In the genomic region with DNA sequence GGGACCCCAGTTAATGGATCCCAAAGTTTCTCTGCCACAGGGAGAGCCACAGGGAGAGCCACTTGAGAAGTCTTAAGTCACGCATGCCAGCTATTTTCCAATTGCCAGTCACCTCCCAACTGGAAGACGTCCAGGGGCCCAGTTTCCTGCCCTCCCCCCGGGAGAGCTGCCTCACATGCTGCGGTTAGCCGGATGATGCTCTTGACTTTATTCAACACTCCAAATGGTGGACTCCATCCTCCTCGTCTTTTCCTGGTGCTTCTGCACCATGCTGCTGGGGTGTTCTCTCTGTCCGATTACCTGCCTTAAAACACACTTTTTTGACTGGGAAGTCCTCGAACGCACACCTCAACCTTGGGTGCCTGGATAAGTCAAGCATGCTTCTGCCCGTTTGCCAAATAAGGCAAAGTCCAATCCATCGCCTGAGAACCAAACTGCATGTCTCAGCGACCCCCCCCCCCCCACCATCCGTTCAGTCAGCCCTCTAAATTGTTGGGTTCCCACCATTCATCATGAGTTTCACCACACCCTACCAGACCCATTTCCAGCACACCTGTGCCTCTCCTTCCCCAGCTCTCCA, we compare ENCODE assay signal across 24 mouse cellular contexts. TPM values are rescaled to one million over a fixed set of nuclear protein-coding genes. Genes with fewer than 3 reads are reported as not detected.
DNase-seq lines count a peak whose midpoint lies in the region; ATAC-seq and TF ChIP-seq lines count a peak whose summit lies in the region.
"Had no signal": no experiment of that assay in that cellular context is flagged by ENCODE, and none has a peak within 500 bp of the region (broad histone marks: within the 10 kb centered on the region; RNA-seq: fewer than 3 reads in every experiment).

No protein-coding gene starts in this region.

- no peaks in the 10 kb centered on the region for H3K9me3 ChIP-seq in kidney, embryonic 15.5 days (replicated peaks)
- H3K9me3 ChIP-seq in ES-Bruce4 (replicated peaks; ENCODE audit: control insufficient read depth, insufficient read depth, low read length, poor library complexity, severe bottlenecking), result no peaks in the 10 kb centered on the region
- H3K9me3 ChIP-seq: embryonic facial prominence, embryonic 12.5 days; forebrain, embryonic 12.5 days; heart, embryonic 10.5 days; hindbrain, embryonic 13.5 days had no signal

- no peak overlapping the region for H3K27ac ChIP-seq in kidney, embryonic 15.5 days
- H3K27ac ChIP-seq in ES-Bruce4 (ENCODE audit: insufficient read depth, low read length), result no peak overlapping the region
- H3K27ac ChIP-seq: embryonic facial prominence, embryonic 12.5 days; forebrain, embryonic 12.5 days; heart, embryonic 10.5 days; hindbrain, embryonic 13.5 days had no signal

- peaks cover 4% of the 10 kb centered on the region; the same call in 1 of the 2 replicates for H3K4me1 ChIP-seq in kidney, embryonic 15.5 days
- peaks cover 6% of the 10 kb centered on the region for H3K4me1 ChIP-seq in ES-Bruce4 (ENCODE audit: control insufficient read depth, insufficient read depth, low read length)
- H3K4me1 ChIP-seq: embryonic facial prominence, embryonic 12.5 days; forebrain, embryonic 12.5 days; hindbrain, embryonic 13.5 days had no signal

- 89% methylated on average over 13 of the region's 13 CpGs for WGBS in kidney, embryonic 15.5 days

- H3K9ac ChIP-seq in kidney, embryonic 15.5 days, result no peak overlapping the region
- H3K9ac ChIP-seq in ES-Bruce4 (ENCODE audit: low read depth, poor library complexity, severe bottlenecking), result 0 out of 2 replicates have a peak overlapping the region, but pooled peaks have one; percentile 37
- H3K9ac ChIP-seq: embryonic facial prominence, embryonic 12.5 days; forebrain, embryonic 12.5 days; hindbrain, embryonic 13.5 days had no signal

- H3K4me3 ChIP-seq in kidney, embryonic 15.5 days (replicated peaks), result no peak overlapping the region
- H3K4me3 ChIP-seq in ES-Bruce4 (ENCODE audit: low read depth, low read length), result no peak overlapping the region
- H3K4me3 ChIP-seq: embryonic facial prominence, embryonic 12.5 days; forebrain, embryonic 12.5 days; heart, embryonic 10.5 days; hindbrain, embryonic 13.5 days had no signal

- DNase-seq in kidney, adult 11 months, result peak; percentile 53
- peak; percentile 72 for DNase-seq in kidney, adult 9 months
- no peak for DNase-seq in kidney, postnatal 10 days
- DNase-seq in spleen, adult 18-20 months, result no peak
- no peak for DNase-seq in adrenal gland, postnatal 25 days
- DNase-seq: cerebellum, adult 11-12 months; cerebellum, adult 9-10 months; gastrocnemius, postnatal 10 days; heart, adult 18-20 months had no signal

- no peak for TF ChIP-seq EP300 in ES-Bruce4 (IDR thresholded peaks at IDR 0.05; ENCODE audit: insufficient read depth, low read depth, low read length)

- no peak for TF ChIP-seq CTCF in ES-Bruce4 (IDR thresholded peaks at IDR 0.05; ENCODE audit: low read depth, low read length)

- no peak for ATAC-seq in kidney, embryonic 15.5 days (replicated peaks; ENCODE audit: low FRiP score)
- ATAC-seq: forebrain, embryonic 16.5 days had no signal

- no peak overlapping the region for H3K4me2 ChIP-seq in kidney, embryonic 15.5 days
- H3K4me2 ChIP-seq: embryonic facial prominence, embryonic 12.5 days; forebrain, embryonic 12.5 days; hindbrain, embryonic 13.5 days had no signal

- TF ChIP-seq POLR2A in ES-Bruce4 (IDR thresholded peaks at IDR 0.05; ENCODE audit: insufficient read depth, low read length), result no peak

- no peaks in the 10 kb centered on the region for H3K27me3 ChIP-seq in kidney, embryonic 15.5 days
- H3K27me3 ChIP-seq in ES-Bruce4 (ENCODE audit: control insufficient read depth, insufficient read depth, low read length, poor library complexity, severe bottlenecking), result no peaks in the 10 kb centered on the region
- H3K27me3 ChIP-seq: embryonic facial prominence, embryonic 12.5 days; forebrain, embryonic 12.5 days; hindbrain, embryonic 13.5 days had no signal

- no peaks in the 10 kb centered on the region for H3K36me3 ChIP-seq in kidney, embryonic 15.5 days
- no peaks in the 10 kb centered on the region for H3K36me3 ChIP-seq in ES-Bruce4 (ENCODE audit: control insufficient read depth, insufficient read depth, low read length, poor library complexity, severe bottlenecking)
- H3K36me3 ChIP-seq: embryonic facial prominence, embryonic 12.5 days; forebrain, embryonic 12.5 days; heart, embryonic 10.5 days; hindbrain, embryonic 13.5 days had no signal

RNA-seq across cellular contexts. Expression of a gene that starts 4.3 kb away (rescaled TPM):
- 0.23 TPM in 1 of 2 replicates, not detected in the other for polyA plus RNA-seq in kidney, embryonic 15.5 days (2015; fragmentation: Nextera tagmentation; extraction: Ambion mirVana)
- polyA plus RNA-seq in ES-Bruce4 (2011; ENCODE audit: insufficient read depth, insufficient read length, low read depth, missing spikeins), result 0.33 TPM in 1 of 2 replicates, not detected in the other
- 0.43 TPM in 2 replicates for total RNA-seq in adrenal gland, postnatal 25 days (2021)
- total RNA-seq: hematopoietic stem cell, adult 5-6 weeks had no signal
- polyA plus RNA-seq: forebrain, embryonic 12.5 days; forebrain, embryonic 16.5 days had no signal

RNA-seq across cellular contexts. Expression of a gene that starts 11.0 kb away (rescaled TPM):
- polyA plus RNA-seq in kidney, embryonic 15.5 days (2015; fragmentation: Nextera tagmentation; extraction: Ambion mirVana), result 0.13 TPM in 1 of 2 replicates, not detected in the other
- 0.46 TPM in 1 of 2 replicates, not detected in the other for polyA plus RNA-seq in ES-Bruce4 (2011; ENCODE audit: insufficient read depth, insufficient read length, low read depth, missing spikeins)
- not detected in 2 replicates for total RNA-seq in adrenal gland, postnatal 25 days (2021)
- total RNA-seq: adrenal gland, postnatal 10 days; gastrocnemius, postnatal 10 days; gastrocnemius, postnatal 4 days; heart, adult 18-20 months; heart, postnatal 10 days; hematopoietic stem cell, adult 5-6 weeks; MEL had no signal
- polyA plus RNA-seq: cortical plate, adult 2 months; embryonic facial prominence, embryonic 12.5 days; forebrain, embryonic 12.5 days; forebrain, embryonic 16.5 days; frontal cortex, adult 2 months; heart, embryonic 10.5 days; heart, embryonic 14.5 days; hindbrain, embryonic 13.5 days had no signal

RNA-seq across cellular contexts. Expression of a gene that starts 23.3 kb away (rescaled TPM):
- polyA plus RNA-seq in kidney, embryonic 15.5 days (2015; fragmentation: Nextera tagmentation; extraction: Ambion mirVana), result 0.94 and 1.5 TPM in 2 replicates
- polyA plus RNA-seq in ES-Bruce4 (2011; ENCODE audit: insufficient read depth, insufficient read length, low read depth, missing spikeins), result 4.6 and 7.0 TPM in 2 replicates
- not detected in 2 replicates for total RNA-seq in adrenal gland, postnatal 25 days (2021)
- total RNA-seq: adrenal gland, postnatal 10 days; gastrocnemius, postnatal 10 days; gastrocnemius, postnatal 4 days; heart, adult 18-20 months; heart, postnatal 10 days; hematopoietic stem cell, adult 5-6 weeks had no signal

RNA-seq across cellular contexts. Expression of a gene that starts 39.4 kb away (rescaled TPM):
- polyA plus RNA-seq in kidney, embryonic 15.5 days (2015; fragmentation: Nextera tagmentation; extraction: Ambion mirVana), result 19.9 and 21.7 TPM in 2 replicates
- 13.4 and 15.3 TPM in 2 replicates for polyA plus RNA-seq in ES-Bruce4 (2011; ENCODE audit: insufficient read depth, insufficient read length, low read depth, missing spikeins)
- 15.7 and 16.6 TPM in 2 replicates for total RNA-seq in adrenal gland, postnatal 25 days (2021)

RNA-seq across cellular contexts. Expression of a gene that starts 39.7 kb away (rescaled TPM):
- polyA plus RNA-seq in kidney, embryonic 15.5 days (2015; fragmentation: Nextera tagmentation; extraction: Ambion mirVana), result 69.5 and 71.7 TPM in 2 replicates
- polyA plus RNA-seq in ES-Bruce4 (2011; ENCODE audit: insufficient read depth, insufficient read length, low read depth, missing spikeins), result 4.0 and 5.2 TPM in 2 replicates
- 16.0 and 21.2 TPM in 2 replicates for total RNA-seq in adrenal gland, postnatal 25 days (2021)

Comparison
In these comparisons a context has a peak if more than half of its experiments do, and no peak if none do; other contexts are left out.
1. DNase-seq: peak in kidney, adult 11 months (single experiment) and kidney, adult 9 months (single experiment); none in kidney, postnatal 10 days (single experiment), spleen, adult 18-20 months (0 of 2) and adrenal gland, postnatal 25 days (single experiment).